Mouse (Mus musculus) kidney, adult 2 months (tissue): ENCODE data around the gene Cog5. TPM values are rescaled to one million over a fixed set of nuclear protein-coding genes. Genes with fewer than 3 reads are reported as not detected.

Experiments
- DNase-seq: peaks from one replicate; pipeline ENCODE4 v3.0.0; 2021
- H3K27ac ChIP-seq: fragments of 200-500 bp; 2 replicates; pipeline ENCODE4 v1.5.1; 2012; ENCODE audit warnings: low read depth, low read length, control low read depth, inconsistent platforms; ENCODE audit not compliant: insufficient read depth
- H3K27me3 ChIP-seq: fragments of 200-500 bp; replicated peaks from 2 replicates; pipeline ENCODE4 v1.6.1; 2012; ENCODE audit warnings: mild to moderate bottlenecking, moderate library complexity, low read length, inconsistent platforms; ENCODE audit not compliant: control insufficient read depth, insufficient read depth
- H3K36me3 ChIP-seq: fragments of 200-500 bp; 2 replicates; pipeline ENCODE4 v1.6.1; 2012; ENCODE audit warnings: mild to moderate bottlenecking, moderate library complexity, low read length, inconsistent platforms; ENCODE audit not compliant: control insufficient read depth, insufficient read depth
- H3K4me1 ChIP-seq: fragments of 200-500 bp; 2 replicates; pipeline ENCODE4 v1.6.1; 2011; ENCODE audit warnings: low read length; ENCODE audit not compliant: control insufficient read depth, insufficient read depth
- H3K4me3 ChIP-seq: fragments of 200-500 bp; 2 replicates; pipeline ENCODE4 v1.5.1; 2011; ENCODE audit warnings: mild to moderate bottlenecking, low read depth, low read length, control low read depth; ENCODE audit not compliant: insufficient read depth
- CTCF ChIP-seq: fragments of 200-500 bp; conservative IDR thresholded peaks from 2 replicates; pipeline ENCODE4 v1.5.1; 2011; ENCODE audit warnings: low read depth, mild to moderate bottlenecking, control low read depth, low read length, moderate library complexity, mixed read lengths; ENCODE audit not compliant: insufficient read depth, insufficient read length
- POLR2A ChIP-seq: fragments of 200-500 bp; IDR thresholded peaks from one replicate; pipeline ENCODE4 v1.6.1; 2011; ENCODE audit warnings: low read depth, low read length, control low read depth
- WGBS: fragments of 180-500 bp; shearing (Covaris S2); methylation state at CpG from one replicate; pipeline ENCODE4 v1.1.7; 2018; 5-methylcytosine and 5-hydroxymethylcytosine counted together
- polyA plus RNA-seq: library from polyadenylated mRNA; depleted of rRNA; stranded (reverse); fragments of >200 nt; gene quantifications from 2 replicates; pipeline ENCODE4 v1.2.3, GENCODE M21; 2012

The Cog5 gene
- polyA plus RNA-seq, 1 experiment: 16.7 TPM

- Histone ChIP-seq H3K36me3 (no peaks in the 10 kb centered on the region), H3K4me3 (no peak overlapping the region), H3K27me3 (no peaks in the 10 kb centered on the region), H3K4me1 (no peaks in the 10 kb centered on the region), H3K27ac (no peak overlapping the region)
- WGBS: 4% methylated on average over 2 of the region's 2 CpGs
- TF ChIP-seq CTCF (no peak), POLR2A (no peak)
- peak; percentile 64 for DNase-seq
Measured at GRCm38 (mm10) chr12:31967536-31967935, 312.9 kb downstream of the Cog5 start.

GRCm38 (mm10) chr12:31969111-31969510 lies 314.4 kb downstream of the Cog5 start:
- 48% methylated on average over 1 of the region's 1 CpGs for WGBS
- Histone ChIP-seq H3K4me1 (no peaks in the 10 kb centered on the region), H3K27me3 (no peaks in the 10 kb centered on the region), H3K36me3 (no peaks in the 10 kb centered on the region), H3K4me3 (no peak overlapping the region), H3K27ac (no peak overlapping the region)
- TF ChIP-seq CTCF: no peak
- TF ChIP-seq POLR2A: no peak
- no peak for DNase-seq

GRCm38 (mm10) chr12:31971547-31971946 lies 316.9 kb downstream of the Cog5 start:
- TF ChIP-seq CTCF (no peak), POLR2A (no peak)
- no peak overlapping the region for H3K27ac ChIP-seq
- H3K4me1 ChIP-seq: no peaks in the 10 kb centered on the region
- WGBS: 87% methylated on average over 8 of the region's 8 CpGs
- DNase-seq: no peak
- H3K27me3 ChIP-seq: no peaks in the 10 kb centered on the region
- no peaks in the 10 kb centered on the region for H3K36me3 ChIP-seq
- H3K4me3 ChIP-seq: no peak overlapping the region

GRCm38 (mm10) chr12:31973473-31974172 lies 319.0 kb downstream of the Cog5 start:
- WGBS: 41% methylated on average over 13 of the region's 13 CpGs
- no peaks in the 10 kb centered on the region for H3K36me3 ChIP-seq
- TF ChIP-seq POLR2A (no peak), CTCF (no peak)
- no peaks in the 10 kb centered on the region for H3K4me1 ChIP-seq
- H3K27me3 ChIP-seq: no peaks in the 10 kb centered on the region
- H3K27ac ChIP-seq: no peak overlapping the region
- DNase-seq: peak; percentile 76
- no peak overlapping the region for H3K4me3 ChIP-seq

- no peaks in the 10 kb centered on the region for H3K36me3 ChIP-seq
- peak; percentile 9 for DNase-seq
- H3K4me3 ChIP-seq: no peak overlapping the region
- no peaks in the 10 kb centered on the region for H3K4me1 ChIP-seq
- no peak overlapping the region for H3K27ac ChIP-seq
- no peaks in the 10 kb centered on the region for H3K27me3 ChIP-seq
- peak; percentile 40 for TF ChIP-seq CTCF
- TF ChIP-seq POLR2A: no peak
- 53% methylated on average over 7 of the region's 7 CpGs for WGBS
Measured at GRCm38 (mm10) chr12:31976544-31976943, 321.9 kb downstream of the Cog5 start.

GRCm38 (mm10) chr12:31977613-31978195 lies 323.0 kb downstream of the Cog5 start:
- H3K4me1 ChIP-seq: no peaks in the 10 kb centered on the region
- no peaks in the 10 kb centered on the region for H3K27me3 ChIP-seq
- no peak for TF ChIP-seq CTCF
- no peak for TF ChIP-seq POLR2A
- H3K27ac ChIP-seq: no peak overlapping the region
- WGBS: 76% methylated on average over 12 of the region's 12 CpGs
- no peak overlapping the region for H3K4me3 ChIP-seq
- DNase-seq: no peak
- H3K36me3 ChIP-seq: no peaks in the 10 kb centered on the region

GRCm38 (mm10) chr12:31983238-31983637 lies 328.6 kb downstream of the Cog5 start:
- 78% methylated on average over 7 of the region's 7 CpGs for WGBS
- H3K4me3 ChIP-seq: no peak overlapping the region

More at GRCm38 (mm10) chr12:31983238-31983637, 328.6 kb downstream of the Cog5 start:
- Histone ChIP-seq H3K27me3 (0 out of 2 replicates have a peak, but pooled peaks cover 1% of the 10 kb centered on the region), H3K36me3 (no peaks in the 10 kb centered on the region), H3K27ac (no peak overlapping the region), H3K4me1 (no peaks in the 10 kb centered on the region)
- no peak for TF ChIP-seq POLR2A
- TF ChIP-seq CTCF: no peak
- no peak for DNase-seq
